In genomic region chr7:128310229-128310688, GRCm38 (mm10) we compare ENCODE assay signal across 14 mouse cellular contexts. TPM values are rescaled to one million over a fixed set of nuclear protein-coding genes. Genes with fewer than 3 reads are reported as not detected.
A peak's percentile ranks its signal among the peaks of the same experiment; 100 is the strongest.
DNase-seq lines count a peak whose midpoint lies in the region; ATAC-seq and TF ChIP-seq lines count a peak whose summit lies in the region.
"Had no signal": no experiment of that assay in that cellular context is flagged by ENCODE, and none has a peak within 500 bp of the region (broad histone marks: within the 10 kb centered on the region; RNA-seq: fewer than 3 reads in every experiment).

No protein-coding gene starts in this region.

- no peak for DNase-seq in hindbrain, postnatal 0 days (ENCODE audit: low spot score)
- no peak for DNase-seq in hindbrain, embryonic 10.5 days (ENCODE audit: low spot score)
- DNase-seq in adrenal gland, adult 2 months: peak; percentile 87
- DNase-seq in heart, adult 9 months (ENCODE audit: low spot score in 2 of 2): peak; percentile 40 to 54
- no peak for DNase-seq in cerebellum, postnatal 14 days
- DNase-seq in embryo, embryonic 11 days: no peak
- DNase-seq: kidney, adult 8-10 months had no signal

- no peaks in the 10 kb centered on the region for H3K36me3 ChIP-seq in hindbrain, postnatal 0 days (ENCODE audit: insufficient read depth, low read length)
- H3K36me3 ChIP-seq in hindbrain, embryonic 10.5 days: no peaks in the 10 kb centered on the region
- H3K36me3 ChIP-seq in myocyte (ENCODE audit: control insufficient read depth, insufficient read depth): no peaks in the 10 kb centered on the region
- H3K36me3 ChIP-seq: forebrain, embryonic 15.5 days; heart, embryonic 15.5 days; lung, embryonic 15.5 days had no signal

- no peak overlapping the region for H3K9ac ChIP-seq in hindbrain, postnatal 0 days (replicated peaks; ENCODE audit: low read length)
- H3K9ac ChIP-seq: forebrain, embryonic 15.5 days; heart, embryonic 15.5 days; lung, embryonic 15.5 days had no signal

- TF ChIP-seq POLR2A in myocyte (IDR thresholded peaks at IDR 0.05; ENCODE audit: insufficient read length, low read depth): no peak

- no peaks in the 10 kb centered on the region for H3K9me3 ChIP-seq in hindbrain, postnatal 0 days (ENCODE audit: low read length)
- H3K9me3 ChIP-seq in hindbrain, embryonic 10.5 days: no peaks in the 10 kb centered on the region
- H3K9me3 ChIP-seq: forebrain, embryonic 15.5 days; heart, embryonic 15.5 days; lung, embryonic 15.5 days had no signal

- peak overlapping the region; percentile 36; the same call in 1 of the 2 replicates for H3K27ac ChIP-seq in hindbrain, postnatal 0 days
- no peak overlapping the region for H3K27ac ChIP-seq in hindbrain, embryonic 10.5 days
- H3K27ac ChIP-seq: forebrain, embryonic 15.5 days; heart, embryonic 15.5 days; lung, embryonic 15.5 days had no signal

- H3K27me3 ChIP-seq in hindbrain, postnatal 0 days (ENCODE audit: insufficient read depth, low read length): no peaks in the 10 kb centered on the region
- H3K27me3 ChIP-seq in hindbrain, embryonic 10.5 days (ENCODE audit: insufficient read depth, poor library complexity, severe bottlenecking): 0 out of 2 replicates have a peak, but pooled peaks cover 4% of the 10 kb centered on the region
- H3K27me3 ChIP-seq in myocyte (ENCODE audit: control insufficient read depth, insufficient read depth, insufficient read length): no peaks in the 10 kb centered on the region
- H3K27me3 ChIP-seq: forebrain, embryonic 15.5 days; heart, embryonic 15.5 days; lung, embryonic 15.5 days had no signal

- no peak for TF ChIP-seq CTCF in hindbrain, postnatal 0 days (IDR thresholded peaks at IDR 0.05; ENCODE audit: low read depth)

- no peak for ATAC-seq in hindbrain, postnatal 0 days
- ATAC-seq in megakaryocyte, adult 5-6 weeks (ENCODE audit: poor library complexity, severe bottlenecking): no peak

- no peak overlapping the region for H3ac ChIP-seq in myocyte (ENCODE audit: control insufficient read depth, insufficient read length)

- WGBS in hindbrain, postnatal 0 days: 69% methylated on average over 8 of the region's 8 CpGs
- 80% methylated on average over 8 of the region's 8 CpGs for WGBS in hindbrain, embryonic 10.5 days

- 0 out of 2 replicates have a peak, but pooled peaks cover 3% of the 10 kb centered on the region for H3K4me1 ChIP-seq in hindbrain, postnatal 0 days (ENCODE audit: insufficient read depth, low read length)
- H3K4me1 ChIP-seq in hindbrain, embryonic 10.5 days (replicated peaks): peaks cover 6% of the 10 kb centered on the region; the same call in 1 of the 2 replicates

- no peak overlapping the region for H3K4me2 ChIP-seq in hindbrain, postnatal 0 days (ENCODE audit: low read depth, low read length)
- peak overlapping the region; percentile 51 for H3K4me2 ChIP-seq in myocyte (ENCODE audit: low read depth)
- H3K4me2 ChIP-seq: forebrain, embryonic 15.5 days; heart, embryonic 15.5 days; lung, embryonic 15.5 days had no signal

- no peak overlapping the region for H3K4me3 ChIP-seq in hindbrain, postnatal 0 days (ENCODE audit: low read length)
- H3K4me3 ChIP-seq in hindbrain, embryonic 10.5 days: no peak overlapping the region
- no peak overlapping the region for H3K4me3 ChIP-seq in myocyte
- H3K4me3 ChIP-seq: forebrain, embryonic 15.5 days; heart, embryonic 15.5 days; lung, embryonic 15.5 days had no signal

- no peaks in the 10 kb centered on the region for H3K79me2 ChIP-seq in myocyte (ENCODE audit: control insufficient read depth, insufficient read depth)

TF ChIP-seq in myocyte, 11 proteins besides CTCF, POLR2A, EP300 and RAD21:
- TF ChIP-seq REST (IDR thresholded peaks at IDR 0.05; ENCODE audit: insufficient read depth, insufficient read length): no peak
- TF ChIP-seq MYOD1 (IDR thresholded peaks at IDR 0.05; ENCODE audit: control insufficient read depth in 1 of 3, insufficient read length in 2 of 3, low read depth in 2 of 3): peak in 1 of 3 experiments; percentile 13
- no peak for TF ChIP-seq POLR2AphosphoS2 (IDR thresholded peaks at IDR 0.05; ENCODE audit: insufficient read length, low read depth)
- TF ChIP-seq E2F4 (IDR thresholded peaks at IDR 0.05; ENCODE audit: insufficient read depth): no peak
- TF ChIP-seq CEBPB (IDR thresholded peaks at IDR 0.05; ENCODE audit: insufficient read depth, poor library complexity, severe bottlenecking): no peak
- no peak for TF ChIP-seq MYOG (IDR thresholded peaks at IDR 0.05; ENCODE audit: control insufficient read depth in 1 of 3, insufficient read depth in 1 of 3, insufficient read length in 2 of 3, low read depth in 2 of 3)

RNA-seq across cellular contexts. Expression of gene BC017158, which starts 12.3 kb away (rescaled TPM):
- 34.9 and 35.1 TPM in 2 replicates for total RNA-seq in hindbrain, postnatal 0 days (2014; rRNA removed)
- 15.9 and 16.8 TPM in 2 replicates for polyA plus RNA-seq in hindbrain, postnatal 0 days (2015; fragmentation: Nextera tagmentation; extraction: Ambion mirVana)
- 24.7 and 26.8 TPM in 2 replicates for polyA plus RNA-seq in hindbrain, embryonic 10.5 days (2016; fragmentation: Nextera tagmentation; extraction: Ambion mirVana)
- 10 to 100 TPM; 28.6 to 33.0 TPM for total RNA-seq in adrenal gland, adult 2 months (2021)
- 62.7 and 66.8 TPM in 2 replicates for polyA plus RNA-seq in adrenal gland, adult 2 months (2012; rRNA removed)
- polyA plus RNA-seq in myocyte (2012; fragmentation: generic; extraction: Trizol): 10.9 TPM
- 12.7 and 19.7 TPM in 2 replicates for total RNA-seq in megakaryocyte, adult 5-6 weeks (2015)
- 8.8 and 9.7 TPM in 2 replicates for total RNA-seq in megakaryocyte, adult 5-6 weeks (2017)

RNA-seq across cellular contexts. Expression of gene Slc5a2, which starts 44.8 kb away (rescaled TPM):
- total RNA-seq in hindbrain, postnatal 0 days (2014; rRNA removed): not detected in 2 replicates
- 0.38 and 0.42 TPM in 2 replicates for polyA plus RNA-seq in hindbrain, postnatal 0 days (2015; fragmentation: Nextera tagmentation; extraction: Ambion mirVana)
- polyA plus RNA-seq in hindbrain, embryonic 10.5 days (2016; fragmentation: Nextera tagmentation; extraction: Ambion mirVana): 0.29 TPM in 1 of 2 replicates, not detected in the other
- under 1 TPM in 1 of 2 experiments, not detected in 1; 0.17 TPM for total RNA-seq in adrenal gland, adult 2 months (2021)
- polyA plus RNA-seq in adrenal gland, adult 2 months (2012; rRNA removed): not detected in 2 replicates
- not detected for polyA plus RNA-seq in myocyte (2012; fragmentation: generic; extraction: Trizol)
- 0.68 TPM in 1 of 2 replicates, not detected in the other for total RNA-seq in megakaryocyte, adult 5-6 weeks (2015)
- not detected in 2 replicates for total RNA-seq in megakaryocyte, adult 5-6 weeks (2017)
- total RNA-seq: monocyte, adult 5-6 weeks had no signal
- polyA plus RNA-seq: cortical plate, adult 2 months; forebrain, embryonic 15.5 days; heart, embryonic 15.5 days had no signal

Comparison
In these comparisons a context has a peak if more than half of its experiments do, and no peak if none do; other contexts are left out.
1. DNase-seq: peak in adrenal gland, adult 2 months (single experiment) and heart, adult 9 months (2 of 2); none in hindbrain, postnatal 0 days (single experiment), hindbrain, embryonic 10.5 days (single experiment), cerebellum, postnatal 14 days (0 of 2) and embryo, embryonic 11 days (single experiment).